ENCODE assay signal across 7 mouse cellular contexts in genomic region chr6:83913710-83914109, GRCm38 (mm10). TPM values are rescaled to one million over a fixed set of nuclear protein-coding genes. Genes with fewer than 3 reads are reported as not detected.
DNase-seq lines count a peak whose midpoint lies in the region; ATAC-seq and TF ChIP-seq lines count a peak whose summit lies in the region.

No protein-coding gene starts in this region.

- ATAC-seq in lung, embryonic 14.5 days (ENCODE audit: insufficient read depth), result peak; percentile 14; the same call in 1 of the 2 replicates
- ATAC-seq in lung, postnatal 0 days, result no peak
- no peak for ATAC-seq in embryonic facial prominence, embryonic 13.5 days (ENCODE audit: insufficient number of reproducible peaks, insufficient read depth, low FRiP score, low TSS enrichment, low read depth)
- ATAC-seq in hindbrain, embryonic 11.5 days (ENCODE audit: low FRiP score), result no peak; the same call in none of the 2 replicates
- peak; percentile 55 for ATAC-seq in midbrain, embryonic 13.5 days

- TF ChIP-seq CTCF in lung, embryonic 14.5 days (IDR thresholded peaks at IDR 0.05; ENCODE audit: low read depth), result no peak
- no peak for TF ChIP-seq CTCF in lung, postnatal 0 days (IDR thresholded peaks at IDR 0.05)

- TF ChIP-seq EP300 in lung, postnatal 0 days (IDR thresholded peaks at IDR 0.05), result no peak

- H3K27ac ChIP-seq in lung, embryonic 14.5 days (ENCODE audit: low read depth), result no peak overlapping the region
- H3K27ac ChIP-seq in lung, postnatal 0 days (ENCODE audit: low read length), result no peak overlapping the region
- H3K27ac ChIP-seq in embryonic facial prominence, embryonic 13.5 days, result no peak overlapping the region
- no peak overlapping the region for H3K27ac ChIP-seq in hindbrain, embryonic 11.5 days (ENCODE audit: low read depth, low read length)
- H3K27ac ChIP-seq in midbrain, embryonic 13.5 days, result no peak overlapping the region

- H3K9ac ChIP-seq in lung, embryonic 14.5 days, result no peak overlapping the region
- H3K9ac ChIP-seq in lung, postnatal 0 days (replicated peaks; ENCODE audit: low read depth), result no peak overlapping the region
- no peak overlapping the region for H3K9ac ChIP-seq in embryonic facial prominence, embryonic 13.5 days
- no peak overlapping the region for H3K9ac ChIP-seq in hindbrain, embryonic 11.5 days (ENCODE audit: low read depth, low read length)
- H3K9ac ChIP-seq in midbrain, embryonic 13.5 days (replicated peaks), result no peak overlapping the region

- no peak overlapping the region for H3K4me3 ChIP-seq in lung, embryonic 14.5 days (ENCODE audit: low read depth, low read length)
- H3K4me3 ChIP-seq in lung, postnatal 0 days (ENCODE audit: low read depth, low read length), result no peak overlapping the region
- peak overlapping the region; percentile 88 for H3K4me3 ChIP-seq in embryonic facial prominence, embryonic 13.5 days
- H3K4me3 ChIP-seq in hindbrain, embryonic 11.5 days (ENCODE audit: low read depth, low read length), result peak overlapping the region; percentile 99; the same call in 1 of the 2 replicates
- H3K4me3 ChIP-seq in midbrain, embryonic 13.5 days (replicated peaks), result peak overlapping the region; percentile 98

- no peak for DNase-seq in lung, embryonic 14.5 days
- no peak for DNase-seq in lung, postnatal 0 days (ENCODE audit: low spot score)
- DNase-seq in hindbrain, embryonic 11.5 days (ENCODE audit: low spot score), result peak; percentile 23
- DNase-seq in right cerebral cortex, postnatal 4 days, result no peak
- no peak for DNase-seq in left cerebral cortex, postnatal 25 days (ENCODE audit: low spot score in 2 of 2)

- H3K9me3 ChIP-seq in lung, embryonic 14.5 days (ENCODE audit: low read depth, low read length), result no peaks in the 10 kb centered on the region
- no peaks in the 10 kb centered on the region for H3K9me3 ChIP-seq in lung, postnatal 0 days (ENCODE audit: low read length)
- H3K9me3 ChIP-seq in embryonic facial prominence, embryonic 13.5 days, result no peaks in the 10 kb centered on the region
- H3K9me3 ChIP-seq in hindbrain, embryonic 11.5 days (ENCODE audit: control insufficient read depth, low read length), result no peaks in the 10 kb centered on the region
- no peaks in the 10 kb centered on the region for H3K9me3 ChIP-seq in midbrain, embryonic 13.5 days

- intact Hi-C loops in left cerebral cortex, postnatal 25 days (cut with DNase I), result loop anchor here (1.0 kb wide), 1 partner anchor 33 kb away; no protein-coding TSS in a partner anchor

- H3K4me2 ChIP-seq in lung, embryonic 14.5 days, result peak overlapping the region; percentile 33; the same call in 1 of the 2 replicates
- H3K4me2 ChIP-seq in lung, postnatal 0 days (replicated peaks; ENCODE audit: low read depth, low read length), result no peak overlapping the region
- H3K4me2 ChIP-seq in embryonic facial prominence, embryonic 13.5 days, result peak overlapping the region; percentile 64
- no peak overlapping the region for H3K4me2 ChIP-seq in hindbrain, embryonic 11.5 days (replicated peaks; ENCODE audit: low read depth, low read length)
- H3K4me2 ChIP-seq in midbrain, embryonic 13.5 days (replicated peaks), result peak overlapping the region; percentile 61

- H3K27me3 ChIP-seq in lung, embryonic 14.5 days (ENCODE audit: insufficient read depth, low read length), result no peaks in the 10 kb centered on the region
- H3K27me3 ChIP-seq in lung, postnatal 0 days (replicated peaks; ENCODE audit: insufficient read depth, low read length), result no peaks in the 10 kb centered on the region
- H3K27me3 ChIP-seq in embryonic facial prominence, embryonic 13.5 days, result no peaks in the 10 kb centered on the region
- no peaks in the 10 kb centered on the region for H3K27me3 ChIP-seq in hindbrain, embryonic 11.5 days (ENCODE audit: control insufficient read depth, insufficient read depth, low read length)
- no peaks in the 10 kb centered on the region for H3K27me3 ChIP-seq in midbrain, embryonic 13.5 days

- no peaks in the 10 kb centered on the region for H3K36me3 ChIP-seq in lung, embryonic 14.5 days (ENCODE audit: insufficient read depth)
- H3K36me3 ChIP-seq in lung, postnatal 0 days (ENCODE audit: insufficient read depth, low read length), result no peaks in the 10 kb centered on the region
- H3K36me3 ChIP-seq in embryonic facial prominence, embryonic 13.5 days, result no peaks in the 10 kb centered on the region
- H3K36me3 ChIP-seq in hindbrain, embryonic 11.5 days (ENCODE audit: control insufficient read depth, insufficient read depth, low read length), result no peaks in the 10 kb centered on the region
- no peaks in the 10 kb centered on the region for H3K36me3 ChIP-seq in midbrain, embryonic 13.5 days

- no peaks in the 10 kb centered on the region for H3K4me1 ChIP-seq in lung, embryonic 14.5 days (ENCODE audit: insufficient read depth)
- no peaks in the 10 kb centered on the region for H3K4me1 ChIP-seq in lung, postnatal 0 days (ENCODE audit: insufficient read depth, low read depth, low read length)
- H3K4me1 ChIP-seq in embryonic facial prominence, embryonic 13.5 days, result no peaks in the 10 kb centered on the region
- H3K4me1 ChIP-seq in hindbrain, embryonic 11.5 days (replicated peaks; ENCODE audit: control insufficient read depth, insufficient read depth, low read length), result no peaks in the 10 kb centered on the region
- H3K4me1 ChIP-seq in midbrain, embryonic 13.5 days (replicated peaks), result peaks cover 6% of the 10 kb centered on the region

- 25% methylated on average over 4 of the region's 4 CpGs for WGBS in lung, embryonic 14.5 days
- 17% methylated on average over 4 of the region's 4 CpGs for WGBS in lung, postnatal 0 days
- 44% methylated on average over 4 of the region's 4 CpGs for WGBS in embryonic facial prominence, embryonic 13.5 days
- 48% methylated on average over 4 of the region's 4 CpGs for WGBS in hindbrain, embryonic 11.5 days
- whole genome bisulfite sequencing in midbrain, embryonic 13.5 days, result 45% methylated on average over 4 of the region's 4 CpGs

RNA-seq across cellular contexts. Expression of gene Zfp638, which starts 46.8 kb away (rescaled TPM):
- polyA plus RNA-seq in lung, embryonic 14.5 days (2014; fragmentation: Nextera tagmentation; extraction: Ambion mirVana), result 71.6 and 77.8 TPM in 2 replicates
- 26.9 and 34.8 TPM in 2 replicates for polyA plus RNA-seq in lung, postnatal 0 days (2015; fragmentation: Nextera tagmentation; extraction: Ambion mirVana)
- polyA plus RNA-seq in embryonic facial prominence, embryonic 13.5 days (2015; fragmentation: Nextera tagmentation; extraction: Ambion mirVana), result 77.1 and 77.5 TPM in 2 replicates
- polyA plus RNA-seq in hindbrain, embryonic 11.5 days (2014; fragmentation: Nextera tagmentation; extraction: Ambion mirVana), result 111 and 119 TPM in 2 replicates
- 96.5 TPM in 2 replicates for polyA plus RNA-seq in midbrain, embryonic 13.5 days (2015; fragmentation: Nextera tagmentation; extraction: Ambion mirVana)
- total RNA-seq in left cerebral cortex, postnatal 25 days (2021), result 100 to 1,000 TPM; 127 to 141 TPM

Comparison
In these comparisons a context has a peak if more than half of its experiments do, and no peak if none do; other contexts are left out.
1. ATAC-seq: peak in lung, embryonic 14.5 days (single experiment) and midbrain, embryonic 13.5 days (single experiment); none in lung, postnatal 0 days (single experiment), embryonic facial prominence, embryonic 13.5 days (single experiment) and hindbrain, embryonic 11.5 days (single experiment).
2. H3K4me2 ChIP-seq: peak in lung, embryonic 14.5 days (single experiment), embryonic facial prominence, embryonic 13.5 days (single experiment) and midbrain, embryonic 13.5 days (single experiment); none in lung, postnatal 0 days (single experiment) and hindbrain, embryonic 11.5 days (single experiment).
3. H3K4me3 ChIP-seq: peak in embryonic facial prominence, embryonic 13.5 days (single experiment), hindbrain, embryonic 11.5 days (single experiment) and midbrain, embryonic 13.5 days (single experiment); none in lung, embryonic 14.5 days (single experiment) and lung, postnatal 0 days (single experiment).